Mouse (Mus musculus) heart, adult 2 months (tissue): ENCODE data around the gene Cadm2.

Experiments
- CTCF ChIP-seq: fragments of 200-600 bp; IDR thresholded peaks from 2 replicates; pipeline ENCODE4 v1.8.1; 2022; ENCODE audit warnings: antibody characterized with exemption, mild to moderate bottlenecking, moderate library complexity
- POLR2A ChIP-seq: fragments of 200-500 bp; IDR thresholded peaks from 2 replicates; pipeline ENCODE4 v1.6.1; 2011; ENCODE audit warnings: mild to moderate bottlenecking, low read depth, low read length, control low read depth; ENCODE audit not compliant: insufficient read depth

DNA sequence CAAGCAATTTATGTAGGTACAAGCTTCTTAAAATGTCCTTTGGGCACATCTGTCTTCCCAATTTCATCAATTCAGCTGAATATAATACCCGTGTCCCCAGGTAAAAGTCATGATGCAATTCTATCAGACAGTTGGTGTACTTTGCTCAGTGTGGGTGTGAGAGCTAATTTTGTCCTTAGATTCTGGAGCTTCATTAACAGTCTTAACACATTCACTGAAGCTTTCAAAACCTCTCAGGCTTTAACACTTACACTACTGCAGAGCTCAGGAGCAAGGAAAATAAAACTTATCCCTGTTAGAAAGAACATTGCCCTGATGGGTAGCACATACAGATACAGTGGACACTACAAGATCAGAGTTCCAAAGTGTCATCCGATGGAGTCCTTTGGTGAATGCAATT lies 309.7 kb downstream of the Cadm2 start:
- TF ChIP-seq POLR2A (no peak), CTCF (no peak)
